Mouse (Mus musculus) lung, postnatal 0 days (tissue): Measurements from ENCODE around the gene Malrd1.

Source experiments
- CTCF ChIP-seq: IDR thresholded peaks from 2 replicates; pipeline ENCODE4 v1.5.1; 2016; ENCODE audit warnings: antibody characterized with exemption, mild to moderate bottlenecking
- EP300 ChIP-seq: IDR thresholded peaks from 2 replicates; pipeline ENCODE4 v1.6.1; 2016; ENCODE audit warnings: antibody characterized with exemption, mild to moderate bottlenecking, control low read depth

GRCm38 (mm10) chr2:15613327-15613948 lies 87.2 kb downstream of the Malrd1 start:
- TF ChIP-seq CTCF (no peak), EP300 (no peak)
